Mouse (Mus musculus) erythroblast, embryonic 14.5 days (primary cell): Measurements from ENCODE around the gene Arhgef40.

ENCODE experiments used
- GATA1 ChIP-seq: IDR thresholded peaks from 2 replicates; pipeline ENCODE4 v1.6.1; 2012; ENCODE audit warnings: low read length, inconsistent platforms, mixed read lengths
- TAL1 ChIP-seq: IDR thresholded peaks from 3 replicates; pipeline ENCODE4 v1.6.1; 2012; ENCODE audit warnings: low read length, inconsistent platforms, mixed read lengths

- TF ChIP-seq GATA1 (no peak), TAL1 (no peak)
Measured at GRCm38 (mm10) chr14:52015445-52016100, 31.1 kb downstream of the Arhgef40 start, which contains the start of gene Tmem253.
